Mouse (Mus musculus) effector memory CD4-positive, alpha-beta T cell, adult 7 months (primary cell): ENCODE measurements around the gene Commd6. TPM values are rescaled to one million over a fixed set of nuclear protein-coding genes. Genes with fewer than 3 reads are reported as not detected.

Source experiments
- polyA plus RNA-seq: library from polyadenylated mRNA; unstranded; fragments of 100-300 nt; shearing (Covaris generic); gene quantifications from one replicate; pipeline ENCODE4 v1.2.1, GENCODE M21; 2017

The Commd6 gene
- 37.3 TPM for polyA plus RNA-seq

GRCm38 (mm10) chr14:101640153-101640843 is at the start of gene Commd6:
Gene Commd6 (minus strand): TSS chr14:101640686.

GRCm38 (mm10) chr14:101653581-101654525 is 13.4 kb upstream of the Commd6 start, which contains the start of gene Uchl3:
Gene Uchl3 (plus strand): TSS chr14:101653967.

GRCm38 (mm10) chr14:101608519-101609368 is 31.7 kb downstream of the Commd6 start, which contains the start of gene Tbc1d4:
Gene Tbc1d4 (minus strand): TSS chr14:101609191.

Other genes with a start within 250 kb of the Commd6 start
- 77.9 TPM for gene Tbc1d4, start 31.5 kb downstream of the Commd6 start, polyA plus RNA-seq
- gene Uchl3, start 13.3 kb upstream of the Commd6 start, polyA plus RNA-seq, result 67.7 TPM
- gene Gm9922, start 89.1 kb upstream of the Commd6 start, polyA plus RNA-seq, result not detected
- gene Lmo7, start 89.3 kb upstream of the Commd6 start, polyA plus RNA-seq, result 0.51 TPM